24 mouse cellular contexts compared by ENCODE assay signal in genomic region chr5:9326863-9327262, GRCm38 (mm10).
"Had no signal": no experiment of that assay in that cellular context is flagged by ENCODE, and none has a peak within 500 bp of the region (broad histone marks: within the 10 kb centered on the region; RNA-seq: fewer than 3 reads in every experiment).

No protein-coding gene starts in this region.

- ATAC-seq: forebrain, embryonic 16.5 days; intestine, embryonic 16.5 days had no signal

- H3K9me3 ChIP-seq: heart, embryonic 13.5 days; heart, embryonic 15.5 days; hindbrain, embryonic 15.5 days; kidney, embryonic 15.5 days; limb, embryonic 13.5 days; limb, embryonic 15.5 days had no signal

- H3K4me1 ChIP-seq: heart, embryonic 13.5 days; heart, embryonic 15.5 days; hindbrain, embryonic 15.5 days; kidney, embryonic 15.5 days; limb, embryonic 13.5 days; limb, embryonic 15.5 days had no signal

- H3K9ac ChIP-seq: heart, embryonic 13.5 days; heart, embryonic 15.5 days; hindbrain, embryonic 15.5 days; kidney, embryonic 15.5 days; limb, embryonic 13.5 days; limb, embryonic 15.5 days had no signal

- H3K27ac ChIP-seq: heart, adult 2 months; heart, embryonic 13.5 days; heart, embryonic 15.5 days; hindbrain, embryonic 15.5 days; kidney, embryonic 15.5 days; kidney, postnatal 0 days; limb, embryonic 13.5 days; limb, embryonic 15.5 days had no signal

- H3K36me3 ChIP-seq: heart, embryonic 13.5 days; heart, embryonic 15.5 days; hindbrain, embryonic 15.5 days; kidney, embryonic 15.5 days; limb, embryonic 13.5 days; limb, embryonic 15.5 days had no signal

- H3K4me3 ChIP-seq: heart, adult 2 months; heart, embryonic 13.5 days; heart, embryonic 15.5 days; hindbrain, embryonic 15.5 days; kidney, embryonic 15.5 days; limb, embryonic 13.5 days; limb, embryonic 15.5 days had no signal

- DNase-seq: gastrocnemius, postnatal 14 days; gastrocnemius, postnatal 36 days; heart, adult 11 months; heart, adult 2 months; heart, postnatal 14 days; heart, postnatal 36 days; kidney, adult 11 months; kidney, adult 2 months; kidney, adult 9 months; kidney, postnatal 14 days; kidney, postnatal 36 days; layer of hippocampus, adult 9-11 months; layer of hippocampus, postnatal 36 days; left cerebral cortex, postnatal 4 days had no signal

- H3K27me3 ChIP-seq: heart, embryonic 13.5 days; heart, embryonic 15.5 days; hindbrain, embryonic 15.5 days; kidney, embryonic 15.5 days; limb, embryonic 13.5 days; limb, embryonic 15.5 days had no signal

- H3K4me2 ChIP-seq: heart, embryonic 11.5 days; heart, embryonic 13.5 days; heart, embryonic 15.5 days; hindbrain, embryonic 15.5 days; kidney, embryonic 15.5 days; limb, embryonic 13.5 days; limb, embryonic 15.5 days had no signal
